Mouse (Mus musculus) kidney, postnatal 14 days (tissue): ENCODE data around the gene 2010111I01Rik.

Experiments
- DNase-seq: peaks from one replicate; pipeline ENCODE4 v3.0.0; 2022; ENCODE audit warnings: mixed read lengths

Gene 2010111I01Rik

GRCm38 (mm10) chr13:63031244-63031643 is 66.6 kb downstream of the 2010111I01Rik start:
- DNase-seq: no peak

DNA sequence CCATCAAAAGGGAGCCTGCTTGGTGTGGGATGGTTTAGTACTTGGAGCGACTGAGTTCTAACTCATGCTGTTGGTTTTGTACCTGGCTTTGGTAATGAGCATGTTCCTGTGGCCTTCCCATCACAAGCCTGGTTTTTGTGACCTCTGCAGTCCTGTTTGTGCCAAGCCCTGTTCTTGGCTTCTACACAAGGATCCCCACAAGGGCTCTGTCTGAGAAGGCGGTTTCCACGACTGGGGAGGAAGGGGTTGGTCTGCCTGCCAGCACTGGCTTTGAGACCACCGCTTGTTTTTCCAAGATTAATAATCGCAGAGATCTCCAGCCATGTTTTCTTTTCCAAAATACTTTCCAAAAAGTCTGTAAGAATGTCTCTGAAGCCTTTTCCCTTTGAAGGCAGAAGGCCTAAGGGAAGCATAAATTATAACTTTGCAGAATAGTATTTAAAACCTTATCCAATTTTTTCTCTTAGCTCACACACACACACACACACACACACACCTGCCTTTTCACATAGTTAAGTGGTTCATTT is 67.7 kb downstream of the 2010111I01Rik start:
- no peak for DNase-seq

GRCm38 (mm10) chr13:63032958-63033357 is 68.3 kb downstream of the 2010111I01Rik start:
- DNase-seq: no peak

GRCm38 (mm10) chr13:63033364-63033763 is 68.7 kb downstream of the 2010111I01Rik start:
- DNase-seq: no peak

- no peak for DNase-seq
These were observed 70.0 kb downstream of the 2010111I01Rik start for GRCm38 (mm10) chr13:63034666-63035065.

- DNase-seq: peak; percentile 10
These were observed 73.2 kb downstream of the 2010111I01Rik start for GRCm38 (mm10) chr13:63037906-63038305.

DNA sequence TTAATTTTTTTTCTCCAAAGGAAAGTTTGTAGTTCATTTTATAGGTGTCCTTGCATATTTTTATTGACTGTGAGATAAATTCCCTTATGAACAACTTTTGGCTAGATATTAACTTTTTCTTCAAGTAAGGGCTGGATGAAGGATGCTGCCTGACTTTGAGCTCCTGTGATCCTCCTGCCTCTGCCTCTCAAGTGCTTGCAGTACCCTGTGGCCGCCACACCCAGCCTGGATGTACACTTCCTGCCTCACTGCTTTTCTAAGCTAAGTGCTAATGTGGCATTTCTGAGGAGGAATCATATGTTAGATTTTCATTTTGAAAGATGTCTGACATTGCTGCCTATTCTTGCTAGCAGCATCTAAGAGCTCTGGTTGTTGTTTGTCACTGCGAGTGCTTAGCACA is 73.7 kb downstream of the 2010111I01Rik start:
- DNase-seq: no peak

- DNase-seq: no peak
These were observed 74.2 kb downstream of the 2010111I01Rik start for GRCm38 (mm10) chr13:63038871-63039270.

- peak; percentile 47 for DNase-seq
These were observed 74.6 kb downstream of the 2010111I01Rik start for GRCm38 (mm10) chr13:63039326-63039725.

- peak; percentile 25 for DNase-seq
These were observed 75.2 kb downstream of the 2010111I01Rik start for GRCm38 (mm10) chr13:63039848-63040247.

- peak; percentile 16 for DNase-seq
These were observed 81.0 kb downstream of the 2010111I01Rik start for GRCm38 (mm10) chr13:63045504-63046205.

DNA sequence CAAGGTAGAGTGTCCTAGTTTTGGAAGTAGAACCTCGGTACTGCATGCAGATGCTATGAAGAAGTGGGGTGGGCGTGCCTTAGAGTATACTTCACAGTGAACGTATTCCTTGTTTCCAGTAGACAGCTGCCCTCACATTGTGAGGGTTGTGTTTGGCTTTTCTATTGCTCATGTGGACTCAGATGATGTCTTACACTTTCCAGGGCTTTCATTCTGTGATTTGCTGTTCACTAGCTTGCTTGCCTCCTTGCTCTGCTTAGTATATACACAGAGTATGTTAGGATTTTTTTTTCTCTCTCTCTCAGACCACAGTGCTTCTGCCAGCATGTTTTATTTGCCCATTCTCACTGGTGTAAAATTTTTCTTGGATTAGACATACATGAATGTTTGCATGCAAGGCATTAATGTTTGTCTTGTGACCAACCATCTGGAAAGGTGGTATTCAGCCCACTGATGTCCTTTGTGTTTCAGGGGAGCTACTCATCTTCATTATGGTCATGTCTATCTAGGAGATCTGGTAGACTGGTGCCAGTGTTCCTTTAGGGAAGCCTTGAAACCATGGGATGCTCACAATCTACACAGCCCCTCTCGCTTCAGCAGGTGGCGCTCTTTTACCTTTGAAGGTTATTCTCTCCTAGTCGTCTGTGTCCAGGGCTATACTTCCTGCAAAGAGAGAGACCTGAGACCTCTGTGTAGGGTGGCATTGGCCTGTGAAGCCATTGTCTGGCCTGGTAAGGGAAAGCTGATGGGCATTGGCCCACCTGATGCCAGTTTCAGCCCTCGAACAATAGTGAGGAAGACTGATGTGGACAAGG is 81.7 kb downstream of the 2010111I01Rik start:
- peak; percentile 86 for DNase-seq

DNA sequence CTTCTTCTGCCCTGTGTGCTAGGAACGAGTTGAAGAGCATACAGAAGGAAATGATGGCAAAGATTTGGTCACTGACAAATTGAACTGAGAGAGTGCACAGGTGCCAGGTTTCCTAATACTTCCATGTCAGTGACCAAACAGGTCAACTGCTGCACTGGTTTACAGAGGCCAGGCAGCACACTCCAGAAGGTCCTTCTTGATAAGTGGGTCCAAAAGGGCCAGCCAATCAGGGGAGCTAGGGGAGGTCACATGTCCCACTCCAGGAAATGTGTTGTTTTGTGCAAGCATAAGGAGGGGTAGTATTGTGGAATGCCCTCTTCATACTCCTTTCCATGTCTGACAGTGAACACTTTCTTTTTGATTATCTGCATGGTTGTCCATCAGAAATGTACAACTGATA is 99.0 kb downstream of the 2010111I01Rik start:
- DNase-seq: no peak

DNA sequence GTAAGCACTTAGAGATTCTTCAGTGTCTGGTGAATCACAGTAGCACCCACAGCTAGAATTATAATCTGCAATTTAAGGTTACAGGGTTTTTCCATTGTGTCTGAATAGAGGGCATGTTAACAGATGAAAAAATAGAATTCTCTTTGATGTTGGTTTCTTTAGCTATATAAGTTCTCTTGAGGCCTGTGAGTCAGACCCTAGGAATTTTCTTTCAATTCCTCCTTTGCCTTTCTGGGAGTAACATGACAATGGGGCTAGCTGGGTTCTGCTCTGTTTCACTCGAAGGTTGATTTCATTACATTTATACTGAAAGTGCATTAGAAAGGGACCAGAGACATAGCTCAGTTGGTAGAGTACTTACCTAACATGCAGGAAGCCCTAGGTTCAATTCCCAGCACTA is 101.9 kb downstream of the 2010111I01Rik start:
- no peak for DNase-seq

- DNase-seq: no peak
These were observed 103.9 kb downstream of the 2010111I01Rik start for GRCm38 (mm10) chr13:63068371-63069136.

DNA sequence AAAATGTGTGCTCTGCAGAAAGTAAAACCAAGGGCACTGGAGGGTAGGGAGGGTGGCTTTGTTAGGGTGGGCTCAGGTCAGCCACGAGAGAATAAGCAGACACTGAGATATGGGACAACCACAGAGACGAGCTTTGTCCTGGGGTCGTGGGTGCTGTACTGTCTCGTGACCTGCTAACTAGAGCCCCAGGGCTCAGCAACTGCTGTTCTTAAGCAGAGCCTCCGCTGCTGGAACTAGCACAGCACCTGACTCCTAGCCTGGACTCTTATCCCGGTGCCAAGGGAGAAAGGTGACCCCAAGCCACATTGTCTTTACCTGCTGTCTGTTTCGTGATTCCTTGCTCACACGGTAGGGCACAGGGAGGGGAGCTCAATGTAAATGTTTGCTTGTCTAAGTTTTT is 107.2 kb downstream of the 2010111I01Rik start:
- no peak for DNase-seq

DNA sequence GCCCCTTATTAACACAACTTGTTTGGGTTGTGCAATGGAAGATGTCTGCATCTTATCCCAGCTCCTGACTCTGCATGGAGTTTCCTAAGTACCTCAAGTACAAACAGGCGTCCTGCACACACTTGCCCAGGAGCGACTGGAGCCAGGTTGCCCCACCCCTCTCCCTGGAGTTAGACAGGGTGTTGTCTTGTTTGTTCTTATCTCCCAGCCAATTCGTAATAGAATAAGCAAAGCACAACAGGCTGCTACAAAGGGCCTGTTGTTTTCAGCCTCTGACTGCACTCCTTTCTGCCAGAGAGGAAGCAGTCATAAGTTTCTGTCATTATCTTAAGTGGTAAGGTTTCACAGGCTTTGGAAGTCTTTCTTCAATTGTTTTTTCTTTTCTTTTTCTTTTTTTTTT is 107.7 kb downstream of the 2010111I01Rik start:
- no peak for DNase-seq

- no peak for DNase-seq
These were observed 109.4 kb downstream of the 2010111I01Rik start for GRCm38 (mm10) chr13:63073911-63074675.

- DNase-seq: no peak
These were observed 109.9 kb downstream of the 2010111I01Rik start for GRCm38 (mm10) chr13:63074676-63074991.

DNA sequence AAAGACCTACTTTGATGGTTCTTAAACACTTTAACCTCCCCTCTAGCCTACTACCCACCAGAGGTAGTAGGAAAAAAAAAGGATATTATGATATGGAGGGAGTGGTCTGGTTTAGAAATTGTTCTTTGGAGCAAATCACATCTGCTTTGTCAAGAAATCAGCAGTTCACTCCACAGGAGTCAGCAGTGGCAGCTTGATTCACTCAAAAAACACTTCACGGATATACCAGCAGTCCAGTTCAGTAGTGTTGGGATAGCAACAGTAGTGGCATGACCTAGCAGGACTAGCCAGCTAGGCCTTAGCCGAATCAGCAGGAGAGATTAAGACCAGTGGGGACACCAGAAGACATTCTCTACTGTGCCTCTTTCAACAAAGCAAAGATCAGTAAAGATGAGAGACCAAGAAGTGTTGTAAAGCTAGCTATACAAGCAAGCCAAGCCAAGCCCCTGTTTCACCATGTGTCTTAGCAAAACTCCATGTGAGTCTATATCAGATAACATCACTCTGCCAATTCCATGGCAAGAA is 110.7 kb downstream of the 2010111I01Rik start:
- no peak for DNase-seq

DNA sequence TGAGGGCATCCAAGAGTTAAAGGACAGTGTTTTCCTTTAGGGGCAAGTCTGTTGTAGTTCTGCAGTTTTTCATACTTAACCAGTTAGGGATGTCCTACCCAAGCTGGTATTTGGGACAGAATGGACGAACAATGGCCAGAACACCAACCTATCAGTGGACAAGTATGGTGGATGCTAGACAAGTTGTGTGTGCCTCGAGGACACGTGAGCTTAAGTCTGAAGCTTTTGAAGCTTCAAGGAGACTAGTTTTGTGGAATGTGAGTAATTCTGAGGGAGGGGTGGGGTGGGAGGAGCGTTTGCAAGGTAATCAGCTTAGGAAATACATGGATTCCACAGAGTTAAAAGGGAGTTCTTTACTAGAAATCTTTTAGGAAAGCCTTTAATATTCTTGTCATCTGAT is 115.5 kb downstream of the 2010111I01Rik start:
- DNase-seq: no peak

DNA sequence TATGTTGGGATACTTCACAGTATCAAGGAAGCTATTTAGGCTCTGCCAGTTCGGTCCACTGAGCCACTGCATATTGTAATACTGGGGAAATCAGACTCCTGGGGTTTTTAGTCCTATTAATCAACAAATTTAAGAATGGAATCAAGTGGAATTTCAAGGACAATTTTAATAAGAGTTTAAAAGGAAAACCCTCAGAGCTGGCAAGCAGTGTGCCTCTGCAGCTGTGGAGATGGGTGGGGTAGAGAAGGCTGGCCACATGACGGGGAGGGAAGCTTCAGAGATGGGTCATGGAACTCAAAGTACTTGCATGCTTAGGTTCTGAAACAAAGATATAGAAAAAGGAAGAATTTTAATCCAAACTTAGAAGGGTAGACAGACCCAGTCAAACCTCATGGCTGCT is 116.1 kb downstream of the 2010111I01Rik start:
- DNase-seq: no peak
